Mouse (Mus musculus): ENCODE measurements around the gene Unc119.

The Unc119 gene

DNA sequence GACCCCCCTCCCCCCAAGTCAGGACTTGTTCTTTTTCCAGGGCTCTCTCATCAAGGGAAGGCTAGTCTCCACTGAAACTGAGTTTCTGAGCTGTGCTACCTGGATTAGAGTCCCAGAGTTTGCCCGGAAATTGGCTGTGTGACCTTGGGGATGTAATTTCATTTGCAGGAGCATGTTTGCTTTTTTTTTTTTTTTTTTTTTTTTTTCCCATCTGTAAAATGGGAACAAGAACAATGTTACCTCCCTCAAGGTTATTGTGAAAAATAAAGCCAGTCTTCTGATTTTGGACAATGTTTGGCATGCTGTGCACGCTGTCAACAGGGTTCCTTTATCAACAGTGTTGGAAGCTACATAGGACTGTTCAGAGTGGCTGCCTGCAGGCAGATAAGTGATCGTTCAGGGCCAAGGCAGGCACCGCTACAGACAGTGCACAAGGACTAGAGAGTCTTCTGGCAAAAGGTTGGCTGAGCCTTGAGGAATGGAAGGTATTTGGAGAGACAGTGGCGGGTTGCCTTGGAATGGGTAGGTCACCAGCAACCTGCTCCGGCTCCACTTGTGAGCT lies 1.1 kb downstream of the Unc119 start:
- no peak for DNase-seq (ENCODE audit: low spot score)

- DNase-seq (ENCODE audit: low spot score): no peak
Observed at GRCm38 (mm10) chr11:78344890-78345715, 1.8 kb downstream of the Unc119 start.

DNA sequence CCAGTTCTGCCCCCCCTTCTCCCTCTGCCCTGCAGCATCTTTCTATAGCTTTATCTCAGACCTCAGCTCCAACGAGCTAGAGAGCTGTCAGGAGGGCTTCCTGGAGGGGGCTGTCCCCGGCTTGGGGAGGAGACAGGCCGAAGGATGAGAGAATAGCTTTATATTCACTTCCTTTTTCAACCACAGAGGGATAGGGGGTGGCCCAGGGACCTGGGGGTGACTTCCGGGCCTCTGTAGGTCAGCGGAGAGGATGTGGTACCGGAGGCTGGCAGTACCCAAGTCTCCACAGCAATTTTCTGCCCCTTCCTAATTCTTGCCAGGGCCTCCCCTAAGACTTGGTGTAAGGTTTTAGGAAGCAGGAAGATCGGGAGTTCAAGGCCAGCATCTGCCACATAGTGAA lies 2.5 kb downstream of the Unc119 start:
- DNase-seq (ENCODE audit: low spot score): no peak

DNA sequence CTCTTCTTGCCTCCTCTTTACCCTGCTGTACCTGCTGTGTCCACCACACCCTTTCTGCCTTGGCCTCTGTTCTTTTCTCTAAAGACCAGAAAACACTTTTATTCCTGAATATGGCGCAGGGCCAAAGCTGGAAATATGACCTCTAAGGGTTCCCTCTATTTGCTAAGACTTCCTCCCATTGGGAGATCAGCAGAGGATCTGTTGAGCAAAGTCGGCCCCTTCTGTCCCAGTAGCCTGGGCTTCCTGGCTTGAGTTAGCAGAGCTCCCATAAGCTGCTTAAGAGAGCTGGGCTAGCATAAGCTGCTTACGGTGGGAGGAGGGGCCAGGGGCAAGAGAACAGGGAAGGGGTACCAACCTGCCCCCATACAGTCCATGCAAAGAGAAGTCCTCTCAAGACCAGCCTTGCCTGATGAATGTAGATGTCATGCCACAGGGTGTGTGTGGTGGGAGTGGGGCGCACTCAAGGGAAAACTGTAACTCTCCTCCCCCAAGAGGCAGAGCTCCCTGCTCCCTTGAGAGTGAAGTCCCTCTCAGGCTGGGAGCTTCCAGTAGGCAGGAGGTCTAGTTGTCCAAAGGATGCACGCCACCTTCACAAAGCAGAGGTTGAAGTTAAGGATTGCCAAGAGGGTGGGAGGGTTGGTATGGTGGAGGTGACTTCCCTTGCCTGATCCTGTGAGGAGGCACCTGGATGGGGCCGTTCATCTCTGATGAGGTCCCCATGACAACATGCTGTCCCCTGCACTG lies 3.2 kb downstream of the Unc119 start:
- no peak for DNase-seq (ENCODE audit: low spot score)

GRCm38 (mm10) chr11:78347070-78347754 lies 3.9 kb downstream of the Unc119 start:
- peak; percentile 94 for DNase-seq (ENCODE audit: low spot score)

DNA sequence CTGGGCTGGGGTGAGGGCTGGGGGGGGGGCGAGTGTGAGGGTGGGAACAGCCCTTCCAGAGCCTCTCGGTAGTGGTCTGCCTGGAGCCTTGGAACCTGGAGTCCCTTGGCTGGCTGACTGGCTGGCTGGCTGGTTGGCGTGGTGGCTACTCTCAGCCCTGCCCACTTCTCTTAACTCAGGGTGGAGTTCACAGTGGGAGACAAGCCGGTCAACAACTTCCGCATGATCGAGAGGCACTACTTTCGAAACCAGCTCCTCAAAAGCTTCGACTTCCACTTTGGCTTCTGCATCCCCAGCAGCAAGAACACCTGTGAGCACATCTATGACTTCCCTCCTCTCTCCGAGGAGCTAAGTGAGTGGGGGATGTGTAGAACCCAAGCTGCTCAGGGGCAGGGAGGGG lies 4.6 kb downstream of the Unc119 start:
- DNase-seq (ENCODE audit: low spot score): no peak

GRCm38 (mm10) chr11:78348474-78348873 lies 5.2 kb downstream of the Unc119 start:
- DNase-seq (ENCODE audit: low spot score): peak; percentile 26

GRCm38 (mm10) chr11:78349441-78350358 lies 6.4 kb downstream of the Unc119 start:
- no peak for DNase-seq (ENCODE audit: low spot score)

DNA sequence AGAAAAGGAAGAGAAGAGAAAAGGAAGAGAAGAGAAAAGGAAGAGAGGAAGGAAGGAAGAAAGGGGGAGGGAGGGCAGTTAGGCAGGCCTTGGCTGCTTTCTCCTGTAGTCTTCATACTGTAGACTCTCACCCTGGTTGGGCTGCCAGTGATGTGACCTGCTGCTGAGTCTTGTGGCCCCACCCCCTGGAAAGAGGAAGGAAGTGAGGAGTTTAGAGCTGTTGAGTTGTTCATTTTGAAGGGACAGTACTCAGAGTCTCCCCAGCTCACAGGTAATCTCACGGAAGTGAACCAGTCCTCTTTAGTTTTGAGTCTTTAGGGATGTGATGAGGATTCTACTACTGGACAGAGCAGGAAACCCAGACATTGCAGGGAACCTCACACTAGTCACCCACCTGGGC lies 9.8 kb downstream of the Unc119 start:
- DNase-seq (ENCODE audit: low spot score): no peak

DNA sequence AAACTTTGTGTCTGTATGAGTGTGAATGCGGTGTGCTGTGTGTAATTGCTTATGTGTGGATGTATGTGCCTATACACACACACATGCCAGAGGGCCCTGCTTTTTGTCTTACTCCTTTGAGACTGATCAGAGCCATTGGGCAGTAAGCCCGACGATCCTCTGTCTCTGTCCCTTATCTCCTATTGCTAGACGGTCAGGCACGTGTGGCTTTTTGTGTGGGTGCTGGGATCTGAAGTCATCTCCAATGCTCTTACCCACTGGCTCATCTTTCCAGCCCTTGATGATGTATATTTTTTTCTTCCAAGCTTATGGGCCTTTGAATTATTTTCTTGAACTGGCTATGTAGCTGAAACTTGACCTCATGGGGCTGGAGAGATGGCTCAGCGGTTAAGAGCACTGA lies 11.6 kb downstream of the Unc119 start:
- no peak for DNase-seq (ENCODE audit: low spot score)

DNA sequence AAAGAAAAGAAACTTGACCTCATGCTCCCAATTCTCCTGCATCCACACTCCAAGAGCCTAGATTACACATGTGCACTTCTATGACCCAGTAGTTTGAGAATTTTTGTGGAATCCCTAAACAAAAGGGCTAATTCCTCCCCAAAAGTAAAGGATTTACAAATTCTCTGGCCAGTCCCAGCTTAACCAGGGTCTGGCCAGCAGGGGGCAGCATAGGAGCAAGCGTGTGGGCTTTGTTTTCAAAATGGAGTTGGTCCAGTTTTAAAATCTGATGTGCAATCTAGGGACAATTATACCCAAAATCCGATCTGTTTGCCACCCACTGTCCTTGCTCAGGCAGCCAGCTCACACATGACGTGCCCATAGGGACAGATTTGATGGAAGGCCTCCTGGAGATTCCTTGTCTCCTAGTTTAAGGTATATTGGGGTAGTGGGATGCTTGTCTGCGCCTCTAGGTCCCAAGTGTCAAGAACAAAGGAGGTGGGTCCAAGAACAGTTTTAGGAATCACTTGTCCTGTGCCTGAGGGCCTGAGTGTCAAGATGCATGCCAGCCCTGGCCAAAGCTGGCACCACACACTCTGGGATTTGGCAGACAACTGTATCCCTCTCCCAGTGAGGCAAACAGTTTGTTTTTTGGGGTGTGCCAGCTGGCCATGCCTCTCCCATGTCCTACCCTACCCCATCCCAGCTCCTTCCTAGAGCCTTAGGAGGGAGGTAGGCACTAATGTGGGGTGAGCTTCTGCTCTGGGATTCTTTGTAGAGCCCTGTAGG lies 12.4 kb downstream of the Unc119 start:
- peak; percentile 71 for DNase-seq (ENCODE audit: low spot score)

DNA sequence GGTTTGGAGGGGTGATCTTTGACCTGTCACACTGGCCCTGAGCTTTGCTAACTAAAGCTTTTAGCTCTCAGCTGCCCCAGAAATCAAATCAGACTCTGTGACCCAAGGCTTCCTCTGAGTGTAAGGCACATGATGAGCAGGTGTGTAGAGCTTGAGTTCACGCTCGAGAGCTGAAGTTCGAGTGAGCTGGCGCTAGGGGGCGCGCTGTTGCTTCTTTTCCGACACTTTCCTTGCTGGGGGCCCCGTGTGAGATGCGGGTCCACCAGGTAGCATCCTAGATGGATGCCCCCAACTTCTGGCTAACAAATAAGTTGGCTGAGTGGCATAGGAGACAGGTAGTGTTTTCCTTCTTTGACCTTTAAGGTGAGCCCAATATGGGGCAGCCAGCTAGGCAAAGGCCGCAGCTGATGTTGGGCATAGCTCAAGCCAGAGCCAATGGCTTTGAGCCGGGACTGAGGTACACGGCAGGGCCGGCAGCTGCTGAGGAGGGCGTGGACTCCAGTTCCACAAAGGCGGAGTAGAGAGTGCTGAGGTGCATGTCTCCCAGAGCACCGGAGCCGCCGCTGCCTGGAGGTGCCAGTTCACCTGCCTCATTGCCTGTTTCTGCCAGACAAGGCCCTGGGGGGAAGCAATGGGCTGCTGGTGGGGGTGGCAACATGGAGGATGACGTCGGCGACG lies 15.2 kb downstream of the Unc119 start:
- peak; percentile 57 for DNase-seq (ENCODE audit: low spot score)

DNA sequence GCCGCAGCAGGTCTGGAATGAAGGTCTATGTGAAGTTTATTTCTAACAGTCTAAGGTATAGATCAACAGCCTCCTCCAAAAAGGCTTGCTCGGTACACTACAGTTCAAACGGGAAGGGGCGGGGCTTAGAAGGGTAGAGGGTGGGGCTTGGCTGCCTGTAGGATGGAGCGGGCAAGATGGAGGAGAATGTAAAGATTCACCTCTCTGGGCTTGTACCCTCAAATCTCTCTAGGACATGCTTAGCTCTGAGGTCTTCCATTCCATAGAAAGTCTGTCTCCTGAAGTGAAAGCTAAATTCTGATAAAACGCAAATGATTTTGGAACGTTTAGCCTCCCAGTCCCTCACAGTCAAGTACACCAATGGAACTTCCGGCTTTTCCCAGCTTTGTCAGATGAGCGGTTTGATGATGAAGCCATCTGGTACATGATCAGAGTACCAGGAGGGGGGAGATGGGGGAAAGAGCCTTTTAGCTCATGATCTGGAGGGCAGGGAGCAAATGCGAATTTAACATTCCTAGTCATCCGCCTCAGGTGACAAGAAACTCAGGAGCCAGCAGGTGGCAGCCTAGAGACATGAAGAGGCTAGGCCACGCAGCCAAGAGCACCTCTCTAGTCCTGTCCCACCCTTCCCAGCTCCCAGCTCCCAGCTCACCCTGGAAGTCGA lies 17.0 kb downstream of the Unc119 start:
- peak; percentile 91 for DNase-seq (ENCODE audit: low spot score)

- DNase-seq (ENCODE audit: low spot score): no peak
Observed at GRCm38 (mm10) chr11:78360789-78361131, 17.5 kb downstream of the Unc119 start.

GRCm38 (mm10) chr11:78363309-78364007 lies 20.2 kb downstream of the Unc119 start:
- DNase-seq (ENCODE audit: low spot score): no peak

- DNase-seq (ENCODE audit: low spot score): no peak
Observed at GRCm38 (mm10) chr11:78364103-78364502, 20.8 kb downstream of the Unc119 start.

GRCm38 (mm10) chr11:78367456-78368225 lies 24.4 kb downstream of the Unc119 start:
- DNase-seq (ENCODE audit: low spot score): no peak

- no peak for DNase-seq (ENCODE audit: low spot score)
Observed at GRCm38 (mm10) chr11:78370389-78370788, 27.1 kb downstream of the Unc119 start.

All from embryo, embryonic 10 days (tissue).